Mouse (Mus musculus) testis, adult 2 months (tissue): ENCODE data around the gene Meis1. TPM values are rescaled to one million over a fixed set of nuclear protein-coding genes. Genes with fewer than 3 reads are reported as not detected.

Experiments
- H3K27ac ChIP-seq: fragments of 200-500 bp; 2 replicates; pipeline ENCODE4 v1.5.1; 2012; ENCODE audit warnings: low read depth, low read length; ENCODE audit not compliant: control insufficient read depth, insufficient read depth
- H3K27me3 ChIP-seq: fragments of 200-500 bp; 2 replicates; pipeline ENCODE4 v1.6.1; 2012; ENCODE audit warnings: mild to moderate bottlenecking, low read length, moderate library complexity; ENCODE audit not compliant: control insufficient read depth, insufficient read depth
- H3K36me3 ChIP-seq: fragments of 200-500 bp; 2 replicates; pipeline ENCODE4 v1.6.1; 2012; ENCODE audit warnings: mild to moderate bottlenecking, low read length; ENCODE audit not compliant: control insufficient read depth, insufficient read depth
- H3K4me1 ChIP-seq: fragments of 200-500 bp; 2 replicates; pipeline ENCODE4 v1.6.1; 2012; ENCODE audit warnings: low read length; ENCODE audit not compliant: control insufficient read depth, insufficient read depth
- H3K4me3 ChIP-seq: fragments of 200-500 bp; 2 replicates; pipeline ENCODE4 v1.5.1; 2012; ENCODE audit warnings: low read depth, mild to moderate bottlenecking, low read length, moderate library complexity, mixed read lengths; ENCODE audit not compliant: control insufficient read depth
- CTCF ChIP-seq: fragments of 200-500 bp; IDR thresholded peaks from 2 replicates; pipeline ENCODE4 v1.5.1; 2012; ENCODE audit warnings: low read depth, mild to moderate bottlenecking, inconsistent platforms, low read length, moderate library complexity; ENCODE audit not compliant: control insufficient read depth, insufficient read depth, insufficient replicate concordance
- POLR2A ChIP-seq: fragments of 200-500 bp; IDR thresholded peaks from 2 replicates; pipeline ENCODE4 v1.6.1; 2012; ENCODE audit warnings: low read depth, mild to moderate bottlenecking, inconsistent platforms, low read length, moderate library complexity; ENCODE audit not compliant: control insufficient read depth
- polyA plus RNA-seq: library from polyadenylated mRNA; depleted of rRNA; stranded (reverse); fragments of >200 nt; gene quantifications from 2 replicates; pipeline ENCODE4 v1.2.3, GENCODE M21; 2012; rRNA removed

Gene Meis1
- polyA plus RNA-seq, result 1.9 and 2.0 TPM in 2 replicates

DNA sequence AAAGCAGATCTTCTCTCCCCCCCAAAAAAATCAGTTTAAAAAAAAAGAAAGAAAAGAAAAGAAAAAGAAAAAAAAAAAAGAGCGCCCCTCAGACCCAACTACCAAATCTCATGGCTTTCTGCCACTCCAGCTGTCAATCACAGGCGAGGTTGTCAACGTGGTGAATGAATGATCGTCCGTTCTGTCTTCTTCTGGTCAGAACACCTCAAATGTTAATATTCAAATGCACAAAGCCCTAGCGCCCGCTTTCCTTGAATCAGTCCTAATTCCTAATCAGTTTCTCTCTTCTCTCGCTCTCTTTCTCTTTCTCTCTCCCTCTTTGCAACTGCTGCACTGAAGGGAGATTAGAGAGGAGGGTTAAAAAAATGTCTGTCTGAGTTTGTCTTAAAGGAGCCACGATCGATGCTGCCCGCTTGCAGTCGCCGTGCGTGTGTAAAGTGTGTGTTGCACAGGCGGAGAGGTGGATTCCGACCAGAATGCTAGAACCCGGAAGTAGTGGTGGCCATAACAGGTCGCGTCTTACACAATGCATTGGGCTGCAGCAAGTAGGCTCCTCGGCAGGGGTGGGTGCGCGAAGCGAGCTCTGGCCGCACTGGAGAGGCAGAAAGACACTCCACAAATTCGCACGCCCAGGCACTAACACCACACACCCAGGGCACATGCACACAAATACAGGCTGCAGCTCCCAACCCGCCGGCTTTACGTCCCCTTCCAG, at the start of gene Meis1:
Gene Meis1 (minus strand): TSS at position 497 of the 715 bp plus-strand sequence.
- peaks cover 16% of the 10 kb centered on the region for H3K27me3 ChIP-seq
- TF ChIP-seq CTCF, result no peak
- peak; percentile 69 for TF ChIP-seq POLR2A
- H3K4me1 ChIP-seq, result peaks cover 34% of the 10 kb centered on the region
- no peaks in the 10 kb centered on the region for H3K36me3 ChIP-seq
- H3K4me3 ChIP-seq, result peak within 1 kb of the TSS; percentile 84
- peak within 1 kb of the TSS; percentile 92 for H3K27ac ChIP-seq

DNA sequence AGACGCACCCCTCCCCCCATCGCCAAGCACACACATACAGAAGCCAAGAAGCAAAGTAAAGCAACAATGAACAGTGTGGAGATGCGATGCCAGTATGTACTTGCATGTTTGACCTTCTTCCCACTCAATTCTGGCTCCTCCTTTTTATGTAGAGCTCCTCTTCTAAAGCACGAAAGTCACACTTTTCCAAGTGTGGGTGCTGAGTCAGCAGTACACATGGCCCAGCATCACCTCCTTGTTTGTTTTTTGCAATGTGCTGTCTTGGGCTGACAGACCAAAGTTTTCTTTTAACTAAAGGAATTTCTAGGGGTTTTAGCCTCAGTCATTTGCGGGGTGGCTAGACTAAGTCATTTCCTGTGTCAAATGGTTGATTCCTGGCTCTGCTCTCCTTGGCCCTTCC, 48.5 kb upstream of the Meis1 start:
- peak overlapping the region; percentile 4; the same call in 1 of the 2 replicates for H3K4me3 ChIP-seq
- H3K27ac ChIP-seq, result no peak overlapping the region
- H3K4me1 ChIP-seq, result peaks cover 4% of the 10 kb centered on the region; the same call in 1 of the 2 replicates
- TF ChIP-seq CTCF, result no peak
- TF ChIP-seq POLR2A, result no peak
- H3K36me3 ChIP-seq, result no peaks in the 10 kb centered on the region
- no peaks in the 10 kb centered on the region for H3K27me3 ChIP-seq

DNA sequence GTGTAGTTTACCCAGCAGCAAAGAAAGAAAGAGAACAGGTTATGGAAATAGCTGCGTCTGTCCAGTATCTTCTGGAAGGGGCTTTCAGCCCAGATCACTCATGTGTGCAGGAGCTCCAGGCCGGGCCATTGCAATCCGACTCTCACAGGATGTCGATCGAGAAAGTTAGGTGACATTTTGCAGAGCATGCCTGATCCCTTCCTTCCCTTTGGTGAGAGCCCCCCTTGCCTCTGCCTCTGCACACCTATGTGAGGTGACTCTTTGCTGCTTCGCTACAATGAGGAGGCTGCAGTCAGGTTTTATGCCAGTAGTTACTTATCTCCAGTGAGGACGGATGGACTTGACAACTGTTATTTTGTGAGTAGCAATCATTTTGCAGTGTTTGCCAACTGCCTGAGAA, 30.5 kb upstream of the Meis1 start:
- Histone ChIP-seq H3K27ac (no peak overlapping the region), H3K4me3 (no peak overlapping the region), H3K36me3 (no peaks in the 10 kb centered on the region), H3K27me3 (no peaks in the 10 kb centered on the region), H3K4me1 (peaks cover 2% of the 10 kb centered on the region; the same call in 1 of the 2 replicates)
- TF ChIP-seq CTCF, result no peak
- no peak for TF ChIP-seq POLR2A

DNA sequence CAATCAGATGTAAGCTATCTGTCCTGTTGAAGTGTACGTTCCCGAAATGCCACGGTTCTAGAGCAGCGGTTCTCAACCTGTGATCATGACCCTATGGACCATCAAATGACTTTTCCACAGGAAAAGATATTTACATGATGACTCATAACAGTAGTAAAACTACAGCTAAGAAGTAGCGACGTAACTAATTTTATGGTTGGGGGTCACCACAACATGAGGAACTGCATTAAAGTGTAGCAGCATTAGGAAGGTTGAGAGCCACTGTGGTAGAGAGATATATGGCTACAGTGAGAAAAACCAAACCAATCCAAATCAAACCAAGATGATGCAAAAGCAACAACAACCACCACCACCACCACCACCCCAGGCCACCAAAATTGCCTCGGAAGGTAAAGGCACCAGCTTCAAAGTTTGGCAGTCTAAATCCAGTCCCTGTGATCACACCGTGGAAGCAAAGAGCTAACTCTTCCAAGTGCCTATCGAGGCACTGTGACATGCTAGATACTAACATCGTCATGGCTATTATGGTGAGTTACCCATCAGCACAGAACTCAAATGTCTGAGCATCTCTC, 17.9 kb upstream of the Meis1 start:
- H3K27ac ChIP-seq, result no peak overlapping the region
- TF ChIP-seq POLR2A, result no peak
- no peak for TF ChIP-seq CTCF
- no peaks in the 10 kb centered on the region for H3K36me3 ChIP-seq
- H3K4me3 ChIP-seq, result no peak overlapping the region
- H3K27me3 ChIP-seq, result no peaks in the 10 kb centered on the region
- no peaks in the 10 kb centered on the region for H3K4me1 ChIP-seq

DNA sequence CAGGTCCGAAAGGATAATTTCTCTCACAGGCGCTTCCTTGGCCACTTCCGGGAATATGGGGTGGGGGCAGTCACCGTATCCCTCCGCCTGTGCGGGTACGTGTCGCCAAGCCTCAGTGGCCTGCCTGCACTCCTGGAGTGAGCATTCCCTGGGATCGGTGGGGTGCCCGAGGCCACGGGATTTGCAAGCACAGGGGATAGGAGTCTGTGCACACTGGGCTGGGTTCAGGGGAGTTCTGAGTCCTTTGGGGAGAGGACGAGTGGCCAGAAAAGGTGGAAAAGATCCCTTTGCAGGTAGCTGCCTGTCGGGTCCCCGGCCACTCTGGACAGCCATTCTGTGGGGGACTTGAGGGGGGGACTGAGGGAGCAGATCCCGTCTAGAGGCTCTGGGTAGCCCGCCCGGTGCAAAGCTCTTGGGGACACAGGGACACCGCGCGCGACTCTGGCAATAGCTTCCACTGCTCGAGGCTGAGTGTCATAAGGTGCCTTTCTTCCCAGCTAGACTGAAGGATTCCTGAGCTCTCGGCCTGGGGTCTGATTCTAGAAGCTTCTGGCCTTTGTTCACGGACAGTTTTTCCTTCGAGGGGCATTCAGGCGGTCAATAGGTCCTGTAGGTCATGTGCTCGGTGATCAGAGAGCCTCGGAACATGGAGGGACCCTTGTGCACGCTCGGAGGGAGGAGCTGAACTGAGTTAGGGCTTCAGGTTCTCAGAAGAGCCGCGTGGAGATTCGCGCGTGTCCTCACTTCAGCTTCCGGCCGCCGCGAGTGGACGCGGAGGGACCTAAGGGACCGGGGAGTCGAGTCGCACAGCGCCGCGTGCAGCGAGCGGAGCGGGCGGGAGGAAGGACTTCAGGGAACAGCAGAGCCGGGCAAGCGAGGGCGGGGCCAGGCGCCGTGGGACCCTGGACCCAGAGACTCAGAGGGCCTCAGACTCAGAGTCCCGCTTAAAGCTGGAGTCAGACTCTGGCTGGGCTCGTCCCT, 8.1 kb upstream of the Meis1 start:
- Histone ChIP-seq H3K27me3 (no peaks in the 10 kb centered on the region), H3K27ac (peak overlapping the region; percentile 28; the same call in 1 of the 2 replicates)

DNA sequence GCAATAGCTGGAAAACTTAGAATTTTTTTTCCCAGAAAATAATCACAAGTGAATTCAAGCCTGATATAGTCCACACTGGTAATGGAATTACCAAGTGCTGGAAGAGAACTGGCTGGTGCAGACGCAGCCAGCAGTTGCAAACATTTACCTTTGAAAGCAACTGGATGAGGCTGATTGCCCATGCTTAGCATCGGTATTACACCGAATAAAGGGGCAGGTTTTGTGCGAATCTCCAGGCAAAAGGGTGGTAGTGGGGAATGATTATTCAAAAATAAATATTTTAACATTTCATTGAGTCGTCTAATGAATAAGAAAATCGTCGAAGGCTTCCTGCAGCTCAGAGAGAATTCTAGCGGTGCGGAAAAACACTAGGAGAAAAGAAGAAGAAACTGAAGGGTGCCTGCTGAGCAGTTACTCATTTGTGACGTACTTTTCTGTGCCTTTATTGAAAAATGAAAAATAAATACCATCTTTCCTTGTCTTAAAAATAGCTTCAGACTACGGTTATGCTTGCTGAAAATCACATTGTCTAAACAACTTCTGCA, 7.3 kb upstream of the Meis1 start:
- peaks cover 13% of the 10 kb centered on the region for H3K4me1 ChIP-seq
- H3K4me3 ChIP-seq, result peak overlapping the region; percentile 86
- no peaks in the 10 kb centered on the region for H3K27me3 ChIP-seq
- H3K27ac ChIP-seq, result no peak overlapping the region
- H3K36me3 ChIP-seq, result no peaks in the 10 kb centered on the region
- TF ChIP-seq POLR2A (no peak), CTCF (no peak)

More for the DNA sequence above, 8.1 kb upstream of the Meis1 start:
- H3K4me3 ChIP-seq, result peak overlapping the region; percentile 86
- H3K36me3 ChIP-seq, result no peaks in the 10 kb centered on the region
- H3K4me1 ChIP-seq, result peaks cover 13% of the 10 kb centered on the region
- TF ChIP-seq CTCF (no peak), POLR2A (no peak)
